ENCODE assay signal across 13 mouse cellular contexts in the genomic region with DNA sequence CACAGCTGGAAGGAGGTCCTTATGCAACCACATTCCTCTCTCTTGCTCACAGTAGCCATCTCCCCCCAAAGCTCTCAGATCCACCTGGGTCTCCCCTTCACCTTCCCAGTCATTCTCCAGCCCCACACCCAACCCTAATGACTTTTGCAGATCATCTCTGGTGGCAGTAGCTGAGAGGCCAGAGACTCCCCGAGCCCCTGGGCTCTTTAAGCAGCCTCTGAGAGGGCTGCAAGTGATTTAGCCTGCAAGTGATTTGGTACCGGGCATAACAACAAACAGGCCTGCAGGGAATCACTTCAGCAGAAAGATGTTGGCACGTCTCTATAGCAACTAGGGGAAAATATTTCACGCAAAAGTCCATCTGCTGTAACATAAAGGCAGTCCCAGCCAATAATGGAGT.
DNase-seq lines count a peak whose midpoint lies in the region; ATAC-seq and TF ChIP-seq lines count a peak whose summit lies in the region.
"Had no signal": no experiment of that assay in that cellular context is flagged by ENCODE, and none has a peak within 500 bp of the region (broad histone marks: within the 10 kb centered on the region; RNA-seq: fewer than 3 reads in every experiment).

No protein-coding gene starts in this region.

- no peaks in the 10 kb centered on the region for H3K4me1 ChIP-seq in embryonic facial prominence, embryonic 11.5 days (ENCODE audit: control insufficient read depth, insufficient read depth, low read length)
- H3K4me1 ChIP-seq in limb, embryonic 15.5 days = peaks cover 9% of the 10 kb centered on the region
- no peaks in the 10 kb centered on the region for H3K4me1 ChIP-seq in cerebellum, adult 2 months (ENCODE audit: control insufficient read depth, insufficient read depth, low read length)
- H3K4me1 ChIP-seq in kidney, embryonic 14.5 days (ENCODE audit: control insufficient read depth, insufficient read depth, low read length) = no peaks in the 10 kb centered on the region; the same call in 1 of the 2 replicates
- H3K4me1 ChIP-seq: stomach, embryonic 15.5 days had no signal

- H3K27me3 ChIP-seq in embryonic facial prominence, embryonic 11.5 days (ENCODE audit: control insufficient read depth, insufficient read depth, low read length) = no peaks in the 10 kb centered on the region
- H3K27me3 ChIP-seq in limb, embryonic 15.5 days = no peaks in the 10 kb centered on the region
- no peaks in the 10 kb centered on the region for H3K27me3 ChIP-seq in cerebellum, adult 2 months (ENCODE audit: control insufficient read depth, insufficient read depth, low read length)
- no peaks in the 10 kb centered on the region for H3K27me3 ChIP-seq in kidney, embryonic 14.5 days (ENCODE audit: control insufficient read depth, insufficient read depth, low read length)
- H3K27me3 ChIP-seq: stomach, embryonic 15.5 days had no signal

- H3K9ac ChIP-seq in embryonic facial prominence, embryonic 11.5 days (replicated peaks; ENCODE audit: low read length) = no peak overlapping the region
- no peak overlapping the region for H3K9ac ChIP-seq in limb, embryonic 15.5 days
- H3K9ac ChIP-seq in kidney, embryonic 14.5 days (ENCODE audit: low read depth, low read length) = no peak overlapping the region
- H3K9ac ChIP-seq: stomach, embryonic 15.5 days had no signal

- DNase-seq in layer of hippocampus, adult 9-11 months = peak; percentile 23
- no peak for DNase-seq in layer of hippocampus, adult 8-10 months (ENCODE audit: low spot score in 2 of 2)
- peak; percentile 32 for DNase-seq in embryo, embryonic 11 days
- peak; percentile 70 for DNase-seq in embryonic facial prominence, embryonic 11.5 days (ENCODE audit: low spot score)
- DNase-seq in cerebellum, adult 2 months = no peak
- DNase-seq: adrenal gland, postnatal 10 days; right cerebral cortex, postnatal 25 days had no signal

- no peak overlapping the region for H3K4me3 ChIP-seq in embryonic facial prominence, embryonic 11.5 days (ENCODE audit: low read depth, low read length)
- H3K4me3 ChIP-seq in limb, embryonic 15.5 days = no peak overlapping the region
- H3K4me3 ChIP-seq in cerebellum, adult 2 months (replicated peaks; ENCODE audit: insufficient read depth, low read depth, low read length) = no peak overlapping the region
- H3K4me3 ChIP-seq in kidney, embryonic 14.5 days (ENCODE audit: low read length) = no peak overlapping the region
- H3K4me3 ChIP-seq: heart, embryonic 10.5 days; left cerebral cortex, adult 2 months; stomach, embryonic 15.5 days had no signal

- H3K4me2 ChIP-seq in embryonic facial prominence, embryonic 11.5 days (ENCODE audit: low read depth, low read length) = no peak overlapping the region
- H3K4me2 ChIP-seq in limb, embryonic 15.5 days = no peak overlapping the region
- no peak overlapping the region for H3K4me2 ChIP-seq in kidney, embryonic 14.5 days (replicated peaks; ENCODE audit: low read depth, low read length)
- H3K4me2 ChIP-seq: stomach, embryonic 15.5 days had no signal

- no peak overlapping the region for H3K27ac ChIP-seq in embryonic facial prominence, embryonic 11.5 days (replicated peaks; ENCODE audit: low read depth, low read length)
- peak overlapping the region; percentile 27; the same call in 1 of the 2 replicates for H3K27ac ChIP-seq in limb, embryonic 15.5 days
- H3K27ac ChIP-seq in cerebellum, adult 2 months (ENCODE audit: insufficient read depth, low read length) = no peak overlapping the region
- H3K27ac ChIP-seq in kidney, embryonic 14.5 days (ENCODE audit: low read depth, low read length) = no peak overlapping the region
- H3K27ac ChIP-seq: heart, embryonic 10.5 days; kidney, postnatal 0 days; left cerebral cortex, adult 2 months; stomach, embryonic 15.5 days had no signal

- no peaks in the 10 kb centered on the region for H3K9me3 ChIP-seq in embryonic facial prominence, embryonic 11.5 days (replicated peaks; ENCODE audit: control insufficient read depth, low read length)
- H3K9me3 ChIP-seq in limb, embryonic 15.5 days = no peaks in the 10 kb centered on the region
- no peaks in the 10 kb centered on the region for H3K9me3 ChIP-seq in kidney, embryonic 14.5 days (ENCODE audit: control insufficient read depth, low read length)
- H3K9me3 ChIP-seq: heart, embryonic 10.5 days; stomach, embryonic 15.5 days had no signal

- TF ChIP-seq CTCF in cerebellum, adult 2 months (IDR thresholded peaks at IDR 0.05; ENCODE audit: borderline replicate concordance, insufficient read depth, low read depth, low read length) = no peak

- WGBS in embryonic facial prominence, embryonic 11.5 days = 18% methylated on average over 4 of the region's 4 CpGs
- 19% methylated on average over 4 of the region's 4 CpGs for WGBS in limb, embryonic 15.5 days
- 33% methylated on average over 4 of the region's 4 CpGs for WGBS in cerebellum, adult 2 months
- WGBS in kidney, embryonic 14.5 days = 45% methylated on average over 4 of the region's 4 CpGs

- no peak for TF ChIP-seq POLR2A in cerebellum, adult 2 months (IDR thresholded peaks at IDR 0.05; ENCODE audit: borderline replicate concordance, insufficient read depth, low read length)

- ATAC-seq in embryonic facial prominence, embryonic 11.5 days (replicated peaks; ENCODE audit: insufficient number of reproducible peaks, low FRiP score, low TSS enrichment, low read depth) = no peak
- no peak for ATAC-seq in limb, embryonic 15.5 days (ENCODE audit: insufficient number of reproducible peaks, low FRiP score, low TSS enrichment, low read depth)
- ATAC-seq in kidney, embryonic 14.5 days (ENCODE audit: low FRiP score, low TSS enrichment) = no peak

- no peaks in the 10 kb centered on the region for H3K36me3 ChIP-seq in embryonic facial prominence, embryonic 11.5 days (replicated peaks; ENCODE audit: control insufficient read depth, insufficient read depth, low read depth, low read length)
- no peaks in the 10 kb centered on the region for H3K36me3 ChIP-seq in limb, embryonic 15.5 days
- H3K36me3 ChIP-seq in kidney, embryonic 14.5 days (ENCODE audit: control insufficient read depth, insufficient read depth, low read length) = no peaks in the 10 kb centered on the region
- H3K36me3 ChIP-seq: heart, embryonic 10.5 days; stomach, embryonic 15.5 days had no signal

Comparison
In these comparisons a context has a peak if more than half of its experiments do, and no peak if none do; other contexts are left out.
1. DNase-seq: peak in layer of hippocampus, adult 9-11 months (single experiment), embryo, embryonic 11 days (single experiment) and embryonic facial prominence, embryonic 11.5 days (single experiment); none in layer of hippocampus, adult 8-10 months (0 of 2) and cerebellum, adult 2 months (0 of 2).